Mouse (Mus musculus): ENCODE data around the gene Kcp. TPM values are rescaled to one million over a fixed set of nuclear protein-coding genes. Genes with fewer than 3 reads are reported as not detected.

The Kcp gene
- polyA plus RNA-seq, 1 experiment from 2014 or later: 16.9 TPM

DNA sequence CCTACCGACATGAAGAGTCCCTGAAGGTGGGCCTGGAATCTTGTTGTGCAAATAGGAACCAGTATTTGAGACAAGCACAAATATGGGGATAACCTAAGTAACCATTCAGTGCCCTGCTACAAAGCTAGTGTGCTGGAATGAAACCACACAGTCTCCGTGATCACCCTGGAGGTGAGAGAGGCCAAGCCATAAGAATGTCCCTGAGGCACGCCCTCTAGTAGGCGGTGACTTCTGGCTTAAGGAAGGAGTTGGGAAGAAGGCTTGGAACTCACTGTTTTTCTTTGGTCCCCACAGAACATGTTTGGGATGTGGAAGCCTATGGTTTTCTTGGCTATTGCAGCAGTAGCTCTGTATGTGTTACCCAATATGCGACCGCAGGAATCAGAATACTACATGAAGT lies 81.4 kb downstream of the Kcp start:
- Histone ChIP-seq H3K27me3 (ENCODE audit: control insufficient read depth, insufficient read depth, low read length) (no peaks in the 10 kb centered on the region), H3K9ac (ENCODE audit: low read length) (no peak overlapping the region), H3K4me2 (ENCODE audit: low read depth, low read length) (no peak overlapping the region), H3K9me3 (replicated peaks; ENCODE audit: control insufficient read depth, low read length) (no peaks in the 10 kb centered on the region), H3K27ac (ENCODE audit: low read length) (no peak overlapping the region), H3K4me3 (replicated peaks; ENCODE audit: low read length) (no peak overlapping the region), H3K4me1 (ENCODE audit: control insufficient read depth, insufficient read depth, low read length) (no peaks in the 10 kb centered on the region), H3K36me3 (ENCODE audit: control insufficient read depth, insufficient read depth, low read length) (no peaks in the 10 kb centered on the region)
- WGBS: 66% methylated on average over 6 of the region's 6 CpGs
- ATAC-seq (ENCODE audit: insufficient read depth, low FRiP score): no peak

DNA sequence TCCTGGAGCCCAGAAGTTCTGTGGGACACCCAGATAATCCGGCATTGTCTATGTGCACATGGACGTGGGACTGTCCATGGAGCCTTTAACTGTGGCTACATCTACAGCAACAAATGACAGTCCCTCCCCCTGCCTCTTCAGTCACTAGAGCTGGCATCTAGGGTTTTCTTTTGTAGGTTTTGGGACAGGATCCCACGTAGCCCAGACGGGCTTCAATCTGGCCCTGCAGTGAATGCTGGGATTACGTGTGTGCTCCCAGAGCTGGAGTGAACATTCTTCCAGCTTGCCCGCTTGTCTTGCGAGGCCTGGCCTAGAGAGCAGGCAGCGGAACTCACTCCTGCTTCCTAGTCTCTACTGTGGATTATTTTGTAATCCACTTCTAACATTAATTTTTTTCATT lies 82.6 kb downstream of the Kcp start:
- H3K36me3 ChIP-seq (ENCODE audit: control insufficient read depth, insufficient read depth, low read length): no peaks in the 10 kb centered on the region
- 87% methylated on average over 8 of the region's 8 CpGs for WGBS
- no peak overlapping the region for H3K4me3 ChIP-seq (replicated peaks; ENCODE audit: low read length)
- no peaks in the 10 kb centered on the region for H3K27me3 ChIP-seq (ENCODE audit: control insufficient read depth, insufficient read depth, low read length)
- H3K9ac ChIP-seq (ENCODE audit: low read length): no peak overlapping the region
- ATAC-seq (ENCODE audit: insufficient read depth, low FRiP score): no peak
- H3K9me3 ChIP-seq (replicated peaks; ENCODE audit: control insufficient read depth, low read length): no peaks in the 10 kb centered on the region
- no peaks in the 10 kb centered on the region for H3K4me1 ChIP-seq (ENCODE audit: control insufficient read depth, insufficient read depth, low read length)
- no peak overlapping the region for H3K4me2 ChIP-seq (ENCODE audit: low read depth, low read length)
- no peak overlapping the region for H3K27ac ChIP-seq (ENCODE audit: low read length)

Other genes starting within 250 kb of the Kcp start
- 32.6 and 34.2 TPM in 2 replicates for gene Hilpda, start 235.5 kb downstream of the Kcp start, polyA plus RNA-seq (2015; fragmentation: Nextera tagmentation; extraction: Ambion mirVana)
- gene Fam71f2, start 228.4 kb downstream of the Kcp start, polyA plus RNA-seq (2015; fragmentation: Nextera tagmentation; extraction: Ambion mirVana): 0.28 and 0.31 TPM in 2 replicates
- gene Fam71f1, start 188.8 kb downstream of the Kcp start, polyA plus RNA-seq (2015; fragmentation: Nextera tagmentation; extraction: Ambion mirVana): not detected in 2 replicates
- 391 and 420 TPM in 2 replicates for gene Calu, start 159.9 kb downstream of the Kcp start, polyA plus RNA-seq (2015; fragmentation: Nextera tagmentation; extraction: Ambion mirVana)
- 0.86 and 1.1 TPM in 2 replicates for gene Opn1sw, start 119.5 kb downstream of the Kcp start, polyA plus RNA-seq (2015; fragmentation: Nextera tagmentation; extraction: Ambion mirVana)
- 14.4 and 15.4 TPM in 2 replicates for gene Ccdc136, start 111.6 kb downstream of the Kcp start, polyA plus RNA-seq (2015; fragmentation: Nextera tagmentation; extraction: Ambion mirVana)
- gene Flnc, start 74.7 kb downstream of the Kcp start, polyA plus RNA-seq (2015; fragmentation: Nextera tagmentation; extraction: Ambion mirVana): 15.8 and 21.8 TPM in 2 replicates
- gene Atp6v1f, start 40.2 kb downstream of the Kcp start, polyA plus RNA-seq (2015; fragmentation: Nextera tagmentation; extraction: Ambion mirVana): 228 and 239 TPM in 2 replicates
- gene Atp6v1fnb, start 36.5 kb downstream of the Kcp start, polyA plus RNA-seq (2015; fragmentation: Nextera tagmentation; extraction: Ambion mirVana): not detected in 2 replicates
- gene Irf5, start 18.7 kb upstream of the Kcp start, polyA plus RNA-seq (2015; fragmentation: Nextera tagmentation; extraction: Ambion mirVana): 14.0 and 14.2 TPM in 2 replicates
- gene Tnpo3, start 101.9 kb upstream of the Kcp start, polyA plus RNA-seq (2015; fragmentation: Nextera tagmentation; extraction: Ambion mirVana): 75.1 and 84.9 TPM in 2 replicates
- gene Tspan33, start 186.3 kb upstream of the Kcp start, polyA plus RNA-seq (2015; fragmentation: Nextera tagmentation; extraction: Ambion mirVana): 4.0 and 5.2 TPM in 2 replicates
- 20.1 and 23.6 TPM in 2 replicates for gene Smo, start 227.6 kb upstream of the Kcp start, polyA plus RNA-seq (2015; fragmentation: Nextera tagmentation; extraction: Ambion mirVana)